Mouse (Mus musculus) lung, adult 2 months (tissue): Measurements from ENCODE around the gene Olfr1390.

Experiments used
- CTCF ChIP-seq: fragments of 200-500 bp; IDR thresholded peaks from 2 replicates; pipeline ENCODE4 v1.5.1; 2011; ENCODE audit warnings: mild to moderate bottlenecking, low read length, control low read depth; ENCODE audit not compliant: insufficient read depth
- POLR2A ChIP-seq: fragments of 200-500 bp; IDR thresholded peaks from 2 replicates; pipeline ENCODE4 v1.6.1; 2011; ENCODE audit warnings: low read depth, mild to moderate bottlenecking, control low read depth, low read length, borderline replicate concordance; ENCODE audit errors: extremely low read depth

DNA sequence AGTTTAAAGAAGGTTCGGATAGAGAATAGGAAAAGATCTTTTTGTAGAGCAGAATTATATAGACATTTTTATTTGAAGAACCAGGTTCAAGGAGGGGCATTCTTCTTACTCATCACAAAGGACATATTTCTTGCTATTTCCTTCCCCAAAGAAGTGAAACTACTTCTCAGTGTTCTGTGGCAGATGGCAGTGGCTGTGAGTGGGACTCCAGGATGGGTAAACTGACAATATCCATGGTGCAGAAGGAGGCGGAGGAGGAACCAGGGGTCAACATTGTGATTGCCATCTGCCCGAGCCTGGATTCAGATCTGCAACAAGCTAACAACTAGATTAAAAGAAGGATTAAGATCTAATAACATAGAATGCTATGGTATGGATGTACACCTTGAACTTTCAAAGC is 8.3 kb upstream of the Olfr1390 start:
- TF ChIP-seq CTCF (no peak), POLR2A (no peak)
